ENCODE assay signal across 7 mouse cellular contexts in the genomic region with DNA sequence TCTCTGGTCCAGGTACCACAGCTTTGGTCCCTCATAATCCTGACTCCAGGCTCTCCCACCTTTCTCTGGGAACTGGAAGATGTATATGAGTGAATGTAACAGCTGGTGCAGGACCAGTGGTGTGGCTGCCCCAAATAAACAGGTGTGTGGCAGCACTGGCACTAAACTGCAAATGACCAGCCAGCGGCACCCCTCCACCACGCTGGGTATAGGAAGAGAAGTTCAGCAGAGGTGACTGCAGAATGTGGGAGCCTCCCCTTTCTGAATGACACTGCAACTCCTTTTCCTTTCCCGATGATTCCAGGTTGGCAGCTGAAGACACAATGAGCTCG. TPM values are rescaled to one million over a fixed set of nuclear protein-coding genes. Genes with fewer than 3 reads are reported as not detected.
DNase-seq lines count a peak whose midpoint lies in the region; ATAC-seq and TF ChIP-seq lines count a peak whose summit lies in the region.

No protein-coding gene starts in this region.

- TF ChIP-seq CTCF in left cerebral cortex, adult 2 months (IDR thresholded peaks at IDR 0.05): no peak
- no peak for TF ChIP-seq CTCF in hindbrain, postnatal 0 days (IDR thresholded peaks at IDR 0.05; ENCODE audit: low read depth)
- TF ChIP-seq CTCF in midbrain, postnatal 0 days (IDR thresholded peaks at IDR 0.05): no peak

- no peak for DNase-seq in left cerebral cortex, adult 2 months (ENCODE audit: extremely low spot score in 1 of 2, low spot score in 2 of 2)
- no peak for DNase-seq in left cerebral cortex, postnatal 25 days (ENCODE audit: low spot score in 2 of 2)
- no peak for DNase-seq in hindbrain, postnatal 0 days (ENCODE audit: low spot score)
- no peak for DNase-seq in midbrain, postnatal 0 days (ENCODE audit: low spot score)
- no peak for DNase-seq in cerebellum, postnatal 10 days
- DNase-seq in adrenal gland, postnatal 14 days: no peak

- 54% methylated on average over 4 of the region's 4 CpGs for WGBS in forebrain, embryonic 16.5 days
- WGBS in hindbrain, postnatal 0 days: 39% methylated on average over 4 of the region's 4 CpGs
- WGBS in midbrain, postnatal 0 days: 55% methylated on average over 4 of the region's 4 CpGs

- H3K36me3 ChIP-seq in forebrain, embryonic 16.5 days (ENCODE audit: control insufficient read depth, insufficient read depth): no peaks in the 10 kb centered on the region
- no peaks in the 10 kb centered on the region for H3K36me3 ChIP-seq in hindbrain, postnatal 0 days (ENCODE audit: insufficient read depth, low read length)
- no peaks in the 10 kb centered on the region for H3K36me3 ChIP-seq in midbrain, postnatal 0 days (ENCODE audit: insufficient read depth, low read length)

- peaks cover 8% of the 10 kb centered on the region for H3K4me1 ChIP-seq in forebrain, embryonic 16.5 days (replicated peaks; ENCODE audit: control insufficient read depth, insufficient read depth, low read length)
- H3K4me1 ChIP-seq in hindbrain, postnatal 0 days (ENCODE audit: insufficient read depth, low read length): peaks cover 9% of the 10 kb centered on the region
- H3K4me1 ChIP-seq in midbrain, postnatal 0 days (ENCODE audit: insufficient read depth, low read length): no peaks in the 10 kb centered on the region

- peak overlapping the region; percentile 30; the same call in 1 of the 2 replicates for H3K4me3 ChIP-seq in left cerebral cortex, adult 2 months
- no peak overlapping the region for H3K4me3 ChIP-seq in forebrain, embryonic 16.5 days (replicated peaks; ENCODE audit: low read length)
- peak overlapping the region; percentile 14; the same call in 1 of the 2 replicates for H3K4me3 ChIP-seq in hindbrain, postnatal 0 days (ENCODE audit: low read length)
- no peak overlapping the region for H3K4me3 ChIP-seq in midbrain, postnatal 0 days (ENCODE audit: low read depth, low read length)

- H3K27ac ChIP-seq in left cerebral cortex, adult 2 months: peak overlapping the region; percentile 85
- H3K27ac ChIP-seq in forebrain, embryonic 16.5 days (ENCODE audit: low read length): no peak overlapping the region
- H3K27ac ChIP-seq in hindbrain, postnatal 0 days: no peak overlapping the region
- H3K27ac ChIP-seq in midbrain, postnatal 0 days (ENCODE audit: low read depth, low read length): no peak overlapping the region

- no peak for ATAC-seq in forebrain, embryonic 16.5 days
- ATAC-seq in hindbrain, postnatal 0 days: no peak
- ATAC-seq in midbrain, postnatal 0 days (ENCODE audit: low FRiP score): no peak

- H3K4me2 ChIP-seq in forebrain, embryonic 16.5 days (ENCODE audit: low read length): peak overlapping the region; percentile 35
- peak overlapping the region; percentile 50 for H3K4me2 ChIP-seq in hindbrain, postnatal 0 days (ENCODE audit: low read depth, low read length)
- peak overlapping the region; percentile 28; the same call in 1 of the 2 replicates for H3K4me2 ChIP-seq in midbrain, postnatal 0 days (ENCODE audit: low read depth, low read length, poor library complexity, severe bottlenecking)

- intact Hi-C loops in left cerebral cortex, adult 2 months (cut with DNase I): loop anchor here (2.0 kb wide), 1 partner anchor 32 kb away; a partner anchor contains a TSS
- intact Hi-C loops in left cerebral cortex, postnatal 25 days (cut with DNase I): no loop called here

- no peaks in the 10 kb centered on the region for H3K9me3 ChIP-seq in forebrain, embryonic 16.5 days (ENCODE audit: control insufficient read depth, low read length)
- no peaks in the 10 kb centered on the region for H3K9me3 ChIP-seq in hindbrain, postnatal 0 days (ENCODE audit: low read length)
- H3K9me3 ChIP-seq in midbrain, postnatal 0 days (ENCODE audit: low read length): no peaks in the 10 kb centered on the region

- no peak overlapping the region for H3K9ac ChIP-seq in forebrain, embryonic 16.5 days (replicated peaks; ENCODE audit: low read depth, low read length)
- H3K9ac ChIP-seq in hindbrain, postnatal 0 days (replicated peaks; ENCODE audit: low read length): no peak overlapping the region
- no peak overlapping the region for H3K9ac ChIP-seq in midbrain, postnatal 0 days (replicated peaks; ENCODE audit: low read length, poor library complexity, severe bottlenecking)

- no peaks in the 10 kb centered on the region for H3K27me3 ChIP-seq in forebrain, embryonic 16.5 days (replicated peaks; ENCODE audit: control insufficient read depth, insufficient read depth, low read length)
- no peaks in the 10 kb centered on the region for H3K27me3 ChIP-seq in hindbrain, postnatal 0 days (ENCODE audit: insufficient read depth, low read length)
- H3K27me3 ChIP-seq in midbrain, postnatal 0 days (ENCODE audit: insufficient read depth, low read length): no peaks in the 10 kb centered on the region

RNA-seq across cellular contexts. Expression of a gene that starts 32.1 kb away (rescaled TPM):
- total RNA-seq in left cerebral cortex, adult 2 months (2021): 100 to 1,000 TPM; 111 to 112 TPM
- total RNA-seq in left cerebral cortex, postnatal 25 days (2021): 100 to 1,000 TPM; 110 to 121 TPM
- polyA plus RNA-seq in forebrain, embryonic 16.5 days (2015; fragmentation: Nextera tagmentation; extraction: Ambion mirVana): 12.7 and 15.0 TPM in 2 replicates
- 22.3 and 23.4 TPM in 2 replicates for total RNA-seq in hindbrain, postnatal 0 days (2014; rRNA removed)
- polyA plus RNA-seq in hindbrain, postnatal 0 days (2015; fragmentation: Nextera tagmentation; extraction: Ambion mirVana): 11.9 and 12.3 TPM in 2 replicates
- total RNA-seq in midbrain, postnatal 0 days (2014; rRNA removed): 26.7 and 39.4 TPM in 2 replicates
- polyA plus RNA-seq in midbrain, postnatal 0 days (2015; fragmentation: Nextera tagmentation; extraction: Ambion mirVana): 9.0 and 10.9 TPM in 2 replicates
- 38.5 and 41.5 TPM in 2 replicates for total RNA-seq in adrenal gland, postnatal 14 days (2021)

RNA-seq across cellular contexts. Expression of a gene that starts 41.9 kb away (rescaled TPM):
- total RNA-seq in left cerebral cortex, adult 2 months (2021): 100 to 1,000 TPM in 1 of 2 experiments, 10 to 100 TPM in 1; 92.8 to 107 TPM
- 100 to 1,000 TPM in 1 of 2 experiments, 10 to 100 TPM in 1; 95.9 to 112 TPM for total RNA-seq in left cerebral cortex, postnatal 25 days (2021)
- polyA plus RNA-seq in forebrain, embryonic 16.5 days (2015; fragmentation: Nextera tagmentation; extraction: Ambion mirVana): 83.3 and 101 TPM in 2 replicates
- total RNA-seq in hindbrain, postnatal 0 days (2014; rRNA removed): 53.4 and 59.6 TPM in 2 replicates
- 104 TPM in 2 replicates for polyA plus RNA-seq in hindbrain, postnatal 0 days (2015; fragmentation: Nextera tagmentation; extraction: Ambion mirVana)
- 63.2 and 73.3 TPM in 2 replicates for total RNA-seq in midbrain, postnatal 0 days (2014; rRNA removed)
- polyA plus RNA-seq in midbrain, postnatal 0 days (2015; fragmentation: Nextera tagmentation; extraction: Ambion mirVana): 98.8 and 101 TPM in 2 replicates
- total RNA-seq in adrenal gland, postnatal 14 days (2021): 82.3 and 88.3 TPM in 2 replicates

Comparison
In these comparisons a context has a peak if more than half of its experiments do, and no peak if none do; other contexts are left out.
1. H3K4me3 ChIP-seq: peak in left cerebral cortex, adult 2 months (single experiment) and hindbrain, postnatal 0 days (single experiment); none in forebrain, embryonic 16.5 days (single experiment) and midbrain, postnatal 0 days (single experiment).
2. Peak in every context shown above with its lines, with median percentiles within 50 percentile points of each other: H3K4me2 ChIP-seq.